Mouse (Mus musculus) forebrain, embryonic 15.5 days (tissue): ENCODE results near the gene Itsn2. TPM values are rescaled to one million over a fixed set of nuclear protein-coding genes. Genes with fewer than 3 reads are reported as not detected.
A peak's percentile ranks its signal among the peaks of the same experiment; 100 is the strongest.
"Not testable (repeated sequence)": the region's sequence is repeated elsewhere in the genome, so short reads cannot be mapped to it uniquely, and the experiment has no call there.

ENCODE experiments used
- ATAC-seq: fragments of 200-750 bp; cut with Nextera tagmentation; replicated peaks from 2 replicates; pipeline ENCODE4 v1.8.0; 2017; ENCODE audit warnings: mild to moderate bottlenecking, moderate TSS enrichment, moderate library complexity
- H3K27ac ChIP-seq: fragments of 300-500 bp; sonication (generic); replicated peaks from 2 replicates; pipeline ENCODE4 v1.5.1; 2015; ENCODE audit warnings: mild to moderate bottlenecking, inconsistent platforms
- H3K27me3 ChIP-seq: fragments of 300-500 bp; sonication (generic); 2 replicates; pipeline ENCODE4 v1.6.1; 2015; ENCODE audit warnings: inconsistent platforms
- H3K36me3 ChIP-seq: fragments of 300-500 bp; sonication (generic); 2 replicates; pipeline ENCODE4 v1.6.1; 2015; ENCODE audit warnings: mild to moderate bottlenecking, inconsistent platforms
- H3K4me1 ChIP-seq: fragments of 300-500 bp; sonication (generic); 2 replicates; pipeline ENCODE4 v1.6.1; 2015; ENCODE audit warnings: inconsistent platforms
- H3K4me2 ChIP-seq: fragments of 300-500 bp; sonication (generic); replicated peaks from 2 replicates; pipeline ENCODE4 v1.6.1; 2015; ENCODE audit warnings: mild to moderate bottlenecking, inconsistent platforms
- H3K4me3 ChIP-seq: fragments of 300-500 bp; sonication (generic); 2 replicates; pipeline ENCODE4 v1.5.1; 2015; ENCODE audit warnings: mild to moderate bottlenecking, inconsistent platforms
- H3K9ac ChIP-seq: fragments of 300-500 bp; sonication (generic); replicated peaks from 2 replicates; pipeline ENCODE4 v1.6.1; 2015; ENCODE audit warnings: mild to moderate bottlenecking, inconsistent platforms
- H3K9me3 ChIP-seq: fragments of 300-500 bp; sonication (generic); 2 replicates; pipeline ENCODE4 v1.6.1; 2016; ENCODE audit warnings: inconsistent platforms
- WGBS: fragments of 180-500 bp; shearing (Covaris S2); methylation state at CpG from one replicate; pipeline ENCODE4 v1.1.7; 2015; ENCODE audit warnings: mixed read lengths; 5-methylcytosine and 5-hydroxymethylcytosine counted together
- polyA plus RNA-seq: library from polyadenylated mRNA; unstranded; fragments of >200 nt; fragmentation: Nextera tagmentation; extraction: Ambion mirVana; gene quantifications from 2 replicates; pipeline ENCODE4 v1.2.1, GENCODE M21; 2015

The Itsn2 gene
- polyA plus RNA-seq, 1 experiment from 2014 or later, result 21.2 TPM

DNA sequence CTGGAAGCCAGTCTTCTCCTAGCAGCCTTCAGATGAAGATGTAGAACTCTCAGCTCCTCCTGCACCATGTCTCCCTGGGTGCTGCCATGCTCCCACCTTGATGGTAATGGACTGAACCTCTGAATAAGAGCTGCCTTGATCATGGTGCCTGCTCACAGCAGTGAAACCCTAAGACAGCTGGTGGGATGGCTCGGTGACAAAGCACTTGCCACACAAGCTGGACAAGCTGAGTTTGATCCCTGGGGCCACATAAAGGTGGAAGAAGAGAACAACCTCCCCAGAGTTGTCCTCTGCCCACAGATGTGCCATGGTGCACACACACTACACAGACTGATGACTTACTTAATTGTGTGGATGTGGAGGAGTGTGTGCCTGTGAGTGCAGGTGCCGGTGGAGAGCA, 95.9 kb downstream of the Itsn2 start:
- ATAC-seq, result no peak
- H3K4me2 ChIP-seq, result no peak overlapping the region
- H3K9me3 ChIP-seq, result no peaks in the 10 kb centered on the region
- no peak overlapping the region for H3K27ac ChIP-seq
- no peak overlapping the region for H3K4me3 ChIP-seq
- H3K9ac ChIP-seq, result no peak overlapping the region
- H3K27me3 ChIP-seq, result no peaks in the 10 kb centered on the region
- no peaks in the 10 kb centered on the region for H3K36me3 ChIP-seq
- H3K4me1 ChIP-seq, result no peaks in the 10 kb centered on the region
- 92% methylated on average over 2 of the region's 2 CpGs for WGBS

DNA sequence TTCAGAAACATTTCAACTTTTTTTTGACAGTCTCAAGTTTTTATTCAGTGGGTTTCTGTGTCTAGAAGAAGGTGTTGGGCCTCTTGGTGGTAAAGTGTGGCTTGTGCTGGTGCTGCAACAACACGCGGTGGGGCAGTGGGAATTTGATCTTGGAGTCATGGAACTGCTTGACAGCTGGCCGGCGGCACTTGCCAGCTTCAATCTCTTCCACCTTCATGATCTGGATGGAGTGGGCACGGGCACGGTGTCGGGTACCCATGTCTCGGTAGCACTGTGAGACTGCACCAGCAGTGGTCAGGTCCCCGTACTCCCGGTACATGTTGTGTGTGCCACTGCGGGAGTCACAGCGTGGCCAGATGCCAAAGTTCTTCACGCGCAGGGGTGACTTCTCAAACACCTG, 96.9 kb downstream of the Itsn2 start:
- H3K4me1 ChIP-seq, result no peaks in the 10 kb centered on the region
- 94% methylated on average over 14 of the region's 14 CpGs for WGBS
- no peaks in the 10 kb centered on the region for H3K27me3 ChIP-seq
- no peaks in the 10 kb centered on the region for H3K9me3 ChIP-seq
- no peaks in the 10 kb centered on the region for H3K36me3 ChIP-seq
- H3K27ac ChIP-seq, result no peak overlapping the region
- no peak overlapping the region for H3K9ac ChIP-seq
- no peak for ATAC-seq
- no peak overlapping the region for H3K4me3 ChIP-seq
- no peak overlapping the region for H3K4me2 ChIP-seq

DNA sequence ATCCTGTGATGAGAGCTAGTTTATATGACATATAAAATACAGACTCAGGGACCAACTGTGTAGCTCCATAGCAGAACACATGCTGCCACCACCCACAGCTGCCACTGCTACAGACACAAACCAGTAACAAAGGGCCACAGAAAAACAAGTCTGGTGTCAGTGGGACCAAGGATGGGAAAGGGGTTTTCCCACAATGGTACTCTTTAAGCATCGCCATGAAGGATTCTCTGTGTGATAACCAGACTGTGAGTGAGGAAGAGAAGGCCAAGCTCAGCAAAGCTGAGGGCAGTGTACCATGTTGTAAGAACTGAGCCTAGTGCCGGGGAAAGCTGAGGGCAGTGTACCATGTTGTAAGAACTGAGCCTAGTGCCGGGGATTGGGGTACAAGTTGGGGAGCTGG, 98.8 kb downstream of the Itsn2 start:
- no peak overlapping the region for H3K4me3 ChIP-seq
- no peaks in the 10 kb centered on the region for H3K9me3 ChIP-seq
- no peaks in the 10 kb centered on the region for H3K27me3 ChIP-seq
- 90% methylated on average over 3 of the region's 3 CpGs for WGBS
- ATAC-seq, result no peak
- no peak overlapping the region for H3K27ac ChIP-seq
- H3K36me3 ChIP-seq, result no peaks in the 10 kb centered on the region
- no peak overlapping the region for H3K4me2 ChIP-seq
- no peaks in the 10 kb centered on the region for H3K4me1 ChIP-seq
- no peak overlapping the region for H3K9ac ChIP-seq

DNA sequence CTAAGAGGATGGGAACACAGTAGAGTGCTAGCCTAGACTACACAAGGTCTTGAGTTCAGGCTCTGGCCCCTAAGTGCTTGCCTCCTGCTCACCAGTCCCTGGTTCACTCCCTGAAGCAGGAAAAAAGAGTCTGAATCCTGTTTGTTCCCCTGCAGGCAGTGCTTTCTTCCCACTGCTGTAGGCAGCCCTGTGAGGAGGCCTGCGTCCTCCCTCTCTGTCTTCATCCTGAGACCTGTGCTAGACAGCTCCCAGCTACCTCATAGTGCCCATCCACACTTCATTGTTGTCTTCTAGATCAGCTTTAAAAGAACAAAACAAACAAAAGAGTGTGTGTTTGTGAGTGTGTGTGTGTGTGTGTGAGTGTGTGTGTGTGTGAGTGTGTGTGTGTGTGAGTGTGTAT, 102.1 kb downstream of the Itsn2 start:
- ATAC-seq, result no peak
- no peaks in the 10 kb centered on the region; the same call in 1 of the 2 replicates for H3K36me3 ChIP-seq
- H3K9ac ChIP-seq, result no peak overlapping the region
- H3K4me2 ChIP-seq, result no peak overlapping the region
- H3K9me3 ChIP-seq, result no peaks in the 10 kb centered on the region
- no peak overlapping the region for H3K27ac ChIP-seq
- H3K4me1 ChIP-seq, result no peaks in the 10 kb centered on the region
- 92% methylated on average over 1 of the region's 1 CpGs for WGBS
- H3K27me3 ChIP-seq, result no peaks in the 10 kb centered on the region
- H3K4me3 ChIP-seq, result no peak overlapping the region

DNA sequence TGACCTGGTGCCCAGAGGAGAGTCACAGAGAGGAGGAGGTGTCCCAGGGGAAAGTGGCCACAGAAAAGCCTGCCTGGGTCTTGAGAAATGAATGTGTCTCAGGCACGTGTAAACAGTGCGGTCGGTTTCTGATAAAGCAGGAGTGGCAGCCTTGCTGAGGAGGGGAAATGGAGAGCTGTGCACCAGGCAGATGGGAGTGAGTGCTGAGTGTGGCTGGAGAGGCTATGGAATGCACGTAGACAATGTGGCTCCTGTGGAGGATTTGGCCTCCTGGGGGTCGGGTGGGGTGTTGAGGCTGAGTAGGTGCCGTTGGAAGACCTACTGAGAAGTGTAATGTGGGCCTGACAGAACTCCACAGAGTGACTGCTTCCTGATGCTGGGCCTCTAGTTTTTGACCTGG, 113.2 kb downstream of the Itsn2 start:
- H3K36me3 ChIP-seq, result peaks cover 14% of the 10 kb centered on the region; the same call in 1 of the 2 replicates
- H3K9me3 ChIP-seq, H3K4me3 ChIP-seq, ATAC-seq, H3K4me1 ChIP-seq, H3K4me2 ChIP-seq, H3K27me3 ChIP-seq, H3K9ac ChIP-seq, H3K27ac ChIP-seq: not testable (repeated sequence)
- 79% methylated on average over 6 of the region's 6 CpGs for WGBS

DNA sequence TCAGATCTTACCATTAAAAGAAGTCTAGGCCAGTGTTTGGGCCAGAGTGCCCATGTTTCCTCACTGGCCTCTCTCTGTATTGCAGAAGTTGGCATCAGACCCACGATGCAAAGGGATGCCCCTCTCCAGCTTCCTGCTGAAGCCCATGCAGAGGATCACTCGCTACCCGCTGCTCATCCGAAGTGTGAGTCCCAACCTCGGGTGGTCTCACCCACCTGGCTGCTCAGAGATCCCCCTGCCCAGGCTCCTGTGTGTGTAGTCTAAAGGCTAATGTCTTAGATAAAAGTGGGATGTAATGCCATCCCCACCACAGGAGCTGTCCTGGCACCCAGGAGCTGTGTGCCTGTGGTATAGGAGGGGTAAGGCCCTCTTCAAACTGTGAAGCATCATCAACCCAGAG, 113.7 kb downstream of the Itsn2 start:
- 94% methylated on average over 5 of the region's 5 CpGs for WGBS

DNA sequence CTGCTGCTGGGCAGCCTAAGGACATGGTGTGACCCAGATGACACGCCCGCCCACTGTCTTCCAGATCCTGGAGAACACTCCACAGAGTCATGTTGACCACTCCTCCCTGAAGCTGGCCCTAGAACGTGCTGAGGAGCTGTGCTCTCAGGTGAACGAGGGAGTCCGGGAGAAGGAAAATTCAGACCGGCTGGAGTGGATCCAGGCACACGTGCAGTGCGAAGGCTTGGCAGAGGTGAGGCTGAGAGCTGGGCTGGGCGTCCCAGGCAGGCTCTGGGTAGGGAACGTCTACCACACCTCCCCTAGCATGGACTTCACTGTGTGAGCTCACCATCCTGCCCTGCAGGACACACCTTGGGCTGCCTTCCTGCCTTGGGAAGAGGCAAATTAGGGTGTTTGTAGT, 114.5 kb downstream of the Itsn2 start:
- ATAC-seq, result no peak
- no peaks in the 10 kb centered on the region for H3K9me3 ChIP-seq
- H3K4me3 ChIP-seq, result no peak overlapping the region
- 93% methylated on average over 10 of the region's 10 CpGs for WGBS
- H3K27me3 ChIP-seq, result no peaks in the 10 kb centered on the region
- H3K27ac ChIP-seq, result no peak overlapping the region
- no peak overlapping the region for H3K4me2 ChIP-seq
- H3K9ac ChIP-seq, result no peak overlapping the region
- no peaks in the 10 kb centered on the region for H3K4me1 ChIP-seq
- peaks cover 11% of the 10 kb centered on the region; the same call in 1 of the 2 replicates for H3K36me3 ChIP-seq

More for the DNA sequence above, 113.7 kb downstream of the Itsn2 start:
- Histone ChIP-seq H3K4me2 (no peak overlapping the region), H3K4me3 (no peak overlapping the region), H3K9me3 (no peaks in the 10 kb centered on the region), H3K27ac (no peak overlapping the region), H3K4me1 (no peaks in the 10 kb centered on the region), H3K9ac (no peak overlapping the region), H3K27me3 (no peaks in the 10 kb centered on the region), H3K36me3 (peaks cover 13% of the 10 kb centered on the region; the same call in 1 of the 2 replicates)
- no peak for ATAC-seq

DNA sequence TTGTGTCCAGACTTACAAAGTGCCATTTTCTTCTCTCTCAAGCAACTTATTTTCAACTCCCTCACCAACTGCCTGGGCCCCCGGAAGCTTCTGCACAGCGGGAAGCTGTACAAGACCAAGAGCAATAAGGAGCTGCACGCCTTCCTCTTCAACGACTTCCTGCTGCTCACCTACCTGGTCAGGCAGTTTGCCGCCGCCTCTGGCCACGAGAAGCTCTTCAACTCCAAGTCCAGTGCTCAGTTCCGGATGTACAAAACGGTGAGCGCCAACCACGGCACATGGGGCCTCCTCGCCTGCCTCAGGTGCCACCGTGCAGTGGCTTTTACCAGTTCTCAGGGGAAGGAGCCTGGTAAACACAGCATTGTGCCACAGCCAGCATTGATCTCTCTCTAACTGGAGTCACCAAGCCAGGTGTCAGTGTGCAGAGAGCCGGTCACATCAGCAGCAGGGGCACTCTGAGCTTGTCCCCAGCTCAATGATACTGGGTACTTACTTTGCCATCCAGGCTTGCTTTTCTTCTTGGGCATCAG, 115.1 kb downstream of the Itsn2 start:
- Histone ChIP-seq H3K9me3 (no peaks in the 10 kb centered on the region), H3K27me3 (no peaks in the 10 kb centered on the region), H3K4me2 (no peak overlapping the region), H3K27ac (no peak overlapping the region), H3K4me3 (no peak overlapping the region), H3K4me1 (no peaks in the 10 kb centered on the region), H3K36me3 (peaks cover 18% of the 10 kb centered on the region; the same call in 1 of the 2 replicates), H3K9ac (no peak overlapping the region)
- 93% methylated on average over 14 of the region's 14 CpGs for WGBS
- no peak for ATAC-seq

DNA sequence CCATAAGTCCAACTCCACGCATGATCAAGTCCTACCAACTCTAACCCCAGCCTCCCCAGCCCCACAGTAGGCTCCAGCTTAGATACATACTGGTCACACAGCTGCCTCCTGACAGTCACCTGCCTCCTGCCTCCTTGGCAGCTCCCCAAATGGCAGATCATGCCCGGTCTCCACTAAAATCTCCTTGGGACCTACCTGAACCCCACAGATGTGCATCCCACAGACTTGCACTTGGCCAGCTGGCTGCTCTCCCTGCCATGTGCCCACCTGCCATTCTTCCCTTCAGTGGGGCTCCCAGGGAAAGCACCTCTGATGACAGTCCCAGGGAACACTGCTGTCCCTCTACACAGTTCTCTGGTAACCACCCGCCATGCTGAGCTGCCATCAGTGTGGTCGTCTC, 115.9 kb downstream of the Itsn2 start:
- no peaks in the 10 kb centered on the region for H3K4me1 ChIP-seq
- 88% methylated on average over 4 of the region's 4 CpGs for WGBS
- H3K4me2 ChIP-seq, result no peak overlapping the region
- ATAC-seq, result no peak
- H3K36me3 ChIP-seq, result peaks cover 21% of the 10 kb centered on the region; the same call in 1 of the 2 replicates
- H3K9ac ChIP-seq, result no peak overlapping the region
- H3K4me3 ChIP-seq, result no peak overlapping the region
- no peaks in the 10 kb centered on the region for H3K9me3 ChIP-seq
- no peaks in the 10 kb centered on the region for H3K27me3 ChIP-seq
- no peak overlapping the region for H3K27ac ChIP-seq

DNA sequence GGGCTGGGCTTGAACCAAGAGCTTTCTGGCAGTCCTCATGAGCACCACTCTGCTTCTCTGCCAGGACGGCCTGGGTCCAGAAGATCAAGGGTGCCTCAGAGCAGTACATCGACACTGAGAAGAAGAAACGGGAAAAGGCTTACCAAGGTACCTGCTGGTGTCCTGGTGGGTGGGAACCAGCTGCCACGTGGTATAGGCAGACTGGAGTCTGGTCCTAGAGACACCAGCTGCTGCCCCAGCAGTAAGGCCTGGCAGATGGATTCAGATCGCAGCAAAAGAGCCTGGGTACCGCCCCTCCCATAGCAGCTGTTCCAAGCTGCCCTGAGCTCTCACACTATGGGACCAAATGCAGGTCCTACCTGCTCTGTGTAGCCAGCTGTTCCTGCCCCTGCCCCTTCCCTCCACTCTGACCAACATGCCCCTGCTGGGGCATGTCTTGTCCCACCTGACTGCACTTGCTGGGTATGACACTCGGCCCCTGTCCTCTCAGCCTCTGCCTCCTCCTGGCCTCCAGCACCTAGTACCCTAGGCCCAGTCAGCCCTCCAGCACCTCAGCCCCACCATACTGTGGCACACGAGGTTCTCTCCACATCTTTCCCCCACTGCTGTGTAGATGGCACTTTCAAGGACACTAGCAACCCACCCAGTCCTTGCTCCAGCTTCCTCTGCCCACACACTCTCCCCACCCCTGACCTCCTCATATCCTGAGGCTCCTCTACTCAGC, 116.6 kb downstream of the Itsn2 start:
- H3K4me1 ChIP-seq, result no peaks in the 10 kb centered on the region
- peaks cover 22% of the 10 kb centered on the region; the same call in 1 of the 2 replicates for H3K36me3 ChIP-seq
- H3K27ac ChIP-seq, result no peak overlapping the region
- no peak overlapping the region for H3K4me3 ChIP-seq
- no peak overlapping the region for H3K9ac ChIP-seq
- no peak overlapping the region for H3K4me2 ChIP-seq
- peak; percentile 23; the same call in 1 of the 2 replicates for ATAC-seq
- no peaks in the 10 kb centered on the region for H3K9me3 ChIP-seq
- no peaks in the 10 kb centered on the region for H3K27me3 ChIP-seq
- 74% methylated on average over 8 of the region's 8 CpGs for WGBS

DNA sequence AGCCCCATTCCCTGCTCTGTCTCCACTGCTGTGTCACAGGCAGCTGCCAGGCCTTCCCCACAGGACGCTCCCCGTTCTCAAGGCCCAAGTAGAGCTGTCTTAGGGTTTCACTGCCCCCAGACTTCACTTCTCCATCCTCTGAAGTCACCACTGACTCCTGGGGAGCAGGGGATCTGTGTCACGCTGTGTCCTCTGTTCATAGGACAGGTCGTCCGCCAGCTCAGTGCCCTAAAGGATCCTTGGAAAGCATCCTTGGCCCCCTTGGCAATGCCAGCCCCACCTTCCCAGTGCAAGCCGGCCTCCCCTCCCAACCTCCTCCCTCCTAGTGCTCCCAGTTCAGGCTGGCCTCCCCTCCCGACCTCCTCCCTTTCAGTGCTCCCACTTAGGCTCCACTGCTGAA, 117.5 kb downstream of the Itsn2 start:
- no peaks in the 10 kb centered on the region for H3K4me1 ChIP-seq
- H3K4me2 ChIP-seq, result no peak overlapping the region
- no peaks in the 10 kb centered on the region for H3K9me3 ChIP-seq
- no peaks in the 10 kb centered on the region for H3K27me3 ChIP-seq
- peaks cover 22% of the 10 kb centered on the region; the same call in 1 of the 2 replicates for H3K36me3 ChIP-seq
- no peak overlapping the region for H3K4me3 ChIP-seq
- no peak for ATAC-seq
- WGBS, result 83% methylated on average over 7 of the region's 7 CpGs
- no peak overlapping the region for H3K9ac ChIP-seq
- H3K27ac ChIP-seq, result no peak overlapping the region

DNA sequence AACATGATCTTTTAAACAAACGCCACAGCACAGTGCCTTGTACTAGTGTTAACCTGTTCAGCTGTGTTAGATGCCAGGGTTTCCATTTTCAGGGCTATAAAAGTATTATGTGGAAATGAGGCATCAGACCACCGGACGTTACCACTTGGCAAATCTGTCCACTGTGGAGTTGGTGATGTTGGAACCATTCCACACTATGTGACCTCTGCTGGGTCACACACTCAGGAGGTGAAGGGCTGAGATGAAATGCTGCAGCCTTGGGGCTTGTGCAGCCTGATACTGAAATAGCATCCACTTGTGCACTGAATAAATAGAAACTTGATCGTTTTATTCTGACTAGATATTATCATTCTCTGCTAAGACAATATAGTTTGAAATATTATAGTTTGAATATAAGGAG, 120.9 kb downstream of the Itsn2 start:
- WGBS, result 91% methylated on average over 4 of the region's 4 CpGs
- ATAC-seq, result no peak

More for the DNA sequence above, 120.9 kb downstream of the Itsn2 start:
- 0 out of 2 replicates have a peak, but pooled peaks cover 13% of the 10 kb centered on the region for H3K36me3 ChIP-seq
- no peak overlapping the region for H3K27ac ChIP-seq
- no peaks in the 10 kb centered on the region for H3K9me3 ChIP-seq
- no peaks in the 10 kb centered on the region for H3K4me1 ChIP-seq
- H3K9ac ChIP-seq, result no peak overlapping the region
- H3K27me3 ChIP-seq, result no peaks in the 10 kb centered on the region
- no peak overlapping the region for H3K4me2 ChIP-seq
- no peak overlapping the region for H3K4me3 ChIP-seq
